Mouse (Mus musculus) heart, embryonic 11.5 days (tissue): ENCODE measurements around the gene Fut4. TPM values are rescaled to one million over a fixed set of nuclear protein-coding genes. Genes with fewer than 3 reads are reported as not detected.
"Not testable (repeated sequence)": the region's sequence is repeated elsewhere in the genome, so short reads cannot be mapped to it uniquely, and the experiment has no call there.

Experiments
- ATAC-seq: fragments of 200-750 bp; cut with Nextera tagmentation; replicated peaks from 2 replicates; pipeline ENCODE4 v1.8.0; 2017; ENCODE audit warnings: moderate library complexity; ENCODE audit not compliant: insufficient number of reproducible peaks, low FRiP score, low TSS enrichment
- H3K27ac ChIP-seq: fragments of 300-500 bp; sonication (generic); 2 replicates; pipeline ENCODE4 v1.5.1; 2014; ENCODE audit warnings: mild to moderate bottlenecking, low read depth, low read length
- H3K27me3 ChIP-seq: fragments of 300-500 bp; sonication (generic); 2 replicates; pipeline ENCODE4 v1.6.1; 2014; ENCODE audit warnings: mild to moderate bottlenecking, low read length, mixed read lengths; ENCODE audit not compliant: control insufficient read depth, insufficient read depth
- H3K36me3 ChIP-seq: fragments of 300-500 bp; sonication (generic); 2 replicates; pipeline ENCODE4 v1.6.1; 2014; ENCODE audit warnings: mild to moderate bottlenecking, low read length, moderate library complexity, mixed read lengths; ENCODE audit not compliant: control insufficient read depth, insufficient read depth
- H3K4me1 ChIP-seq: fragments of 300-500 bp; sonication (generic); 2 replicates; pipeline ENCODE4 v1.6.1; 2014; ENCODE audit warnings: low read length; ENCODE audit not compliant: control insufficient read depth, insufficient read depth
- H3K4me2 ChIP-seq: fragments of 300-500 bp; sonication (generic); 2 replicates; pipeline ENCODE4 v1.6.1; 2014; ENCODE audit warnings: mild to moderate bottlenecking, moderate library complexity
- H3K4me3 ChIP-seq: fragments of 300-500 bp; sonication (generic); 2 replicates; pipeline ENCODE4 v1.5.1; 2014; ENCODE audit warnings: low read depth, low read length
- H3K9ac ChIP-seq: fragments of 300-500 bp; sonication (generic); 2 replicates; pipeline ENCODE4 v1.6.1; 2014; ENCODE audit warnings: mild to moderate bottlenecking, low read depth, low read length, moderate library complexity
- H3K9me3 ChIP-seq: fragments of 300-500 bp; sonication (generic); replicated peaks from 2 replicates; pipeline ENCODE4 v1.6.1; 2016; ENCODE audit warnings: low read length; ENCODE audit not compliant: control insufficient read depth
- WGBS: fragments of 180-500 bp; shearing (Covaris S2); extraction: QIAGEN DNeasy Blood & Tissue Kit; methylation state at CpG from one replicate; pipeline ENCODE4 v1.1.7; 2014; ENCODE audit not compliant: insufficient replicate concordance; 5-methylcytosine and 5-hydroxymethylcytosine counted together
- polyA plus RNA-seq: library from polyadenylated mRNA; unstranded; fragments of >200 nt; fragmentation: Nextera tagmentation; extraction: Ambion mirVana; gene quantifications from 2 replicates; pipeline ENCODE4 v1.2.1, GENCODE M21; 2014

Gene Fut4
- polyA plus RNA-seq, 1 experiment from 2014 or later: 1.4 TPM

DNA sequence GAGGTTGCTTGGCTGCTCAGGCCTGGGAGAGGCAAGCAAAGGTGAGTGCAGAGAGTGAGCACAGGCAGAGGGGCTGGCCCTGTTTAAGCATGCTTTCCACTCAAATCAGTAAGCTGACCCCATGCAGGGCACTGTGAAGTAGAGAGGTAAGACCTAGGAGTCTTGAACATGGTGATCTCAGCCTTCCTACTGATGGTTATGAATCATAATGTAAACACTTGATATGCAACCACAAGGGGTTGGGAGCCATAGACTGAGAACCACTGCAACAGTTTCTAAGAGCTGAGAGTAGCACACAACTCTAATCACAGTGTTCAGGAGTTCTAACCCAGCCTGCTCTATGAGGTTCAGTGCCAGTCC is 33.9 kb downstream of the Fut4 start:
- H3K27me3 ChIP-seq: no peaks in the 10 kb centered on the region
- H3K4me3 ChIP-seq: no peak overlapping the region
- no peaks in the 10 kb centered on the region for H3K36me3 ChIP-seq
- no peak overlapping the region for H3K9ac ChIP-seq
- peaks cover 7% of the 10 kb centered on the region; the same call in 1 of the 2 replicates for H3K4me1 ChIP-seq
- no peaks in the 10 kb centered on the region for H3K9me3 ChIP-seq
- no peak overlapping the region for H3K27ac ChIP-seq
- peak overlapping the region; percentile 40 for H3K4me2 ChIP-seq
- ATAC-seq: no peak

DNA sequence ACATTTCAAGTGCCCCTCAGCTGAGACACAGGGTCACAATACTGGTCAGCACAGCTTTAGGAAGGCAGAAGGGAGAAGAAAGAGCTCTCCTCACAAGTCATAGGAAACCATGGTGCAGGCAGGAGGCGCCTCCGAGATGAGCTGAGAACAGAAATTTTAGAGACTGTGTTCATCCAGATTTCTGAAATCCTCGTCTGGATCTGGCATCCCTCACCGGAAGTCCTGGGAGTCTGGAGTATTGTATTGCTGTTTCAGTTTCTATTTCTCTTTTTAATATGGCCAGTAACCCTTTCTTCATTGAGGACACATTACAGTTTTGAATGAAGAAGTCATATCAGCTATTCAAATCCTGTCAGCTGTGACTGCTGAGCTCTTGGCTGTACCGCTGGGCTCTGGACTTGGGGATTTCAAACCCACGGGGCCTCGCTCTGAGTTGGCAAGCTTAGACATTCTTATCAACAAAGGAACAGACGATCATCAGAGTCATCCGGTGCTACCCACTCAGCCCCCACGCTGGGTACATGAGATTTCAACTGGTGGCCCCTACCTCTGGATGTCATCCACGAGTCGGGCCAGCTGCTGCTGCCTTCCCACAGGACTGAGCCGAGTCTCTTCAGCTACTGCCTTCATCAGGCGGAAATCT is 34.4 kb downstream of the Fut4 start:
- peaks cover 7% of the 10 kb centered on the region; the same call in 1 of the 2 replicates for H3K4me1 ChIP-seq
- H3K4me3 ChIP-seq: no peak overlapping the region
- no peaks in the 10 kb centered on the region for H3K9me3 ChIP-seq
- H3K4me2 ChIP-seq: peak overlapping the region; percentile 40
- WGBS: 32% methylated on average over 14 of the region's 14 CpGs
- H3K27me3 ChIP-seq: no peaks in the 10 kb centered on the region
- ATAC-seq: peak; percentile 31; the same call in 1 of the 2 replicates
- H3K9ac ChIP-seq: no peak overlapping the region; the same call in 1 of the 2 replicates
- H3K27ac ChIP-seq: no peak overlapping the region
- no peaks in the 10 kb centered on the region for H3K36me3 ChIP-seq

DNA sequence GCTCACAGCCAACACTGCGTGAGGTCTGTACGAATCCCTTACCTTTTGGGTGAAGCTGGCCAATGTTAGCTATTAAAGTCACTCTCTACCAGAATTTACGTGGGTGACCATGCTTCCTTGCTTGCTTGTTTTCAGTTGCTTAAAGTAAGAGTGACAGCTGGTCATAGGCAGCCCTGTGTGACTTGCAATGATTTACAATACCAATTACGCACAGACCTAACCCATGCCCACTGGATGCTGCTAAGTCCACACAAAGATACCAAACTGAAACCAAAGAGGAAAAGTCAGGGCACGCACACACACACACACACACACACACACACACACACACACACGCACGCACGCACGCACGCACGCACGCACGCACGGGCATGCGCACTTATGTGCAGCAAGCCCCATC is 36.9 kb downstream of the Fut4 start:
- no peaks in the 10 kb centered on the region for H3K27me3 ChIP-seq
- H3K27ac ChIP-seq: no peak overlapping the region
- ATAC-seq: no peak
- no peak overlapping the region for H3K9ac ChIP-seq
- no peaks in the 10 kb centered on the region for H3K9me3 ChIP-seq
- no peak overlapping the region for H3K4me2 ChIP-seq
- H3K36me3 ChIP-seq: no peaks in the 10 kb centered on the region
- no peak overlapping the region for H3K4me3 ChIP-seq
- H3K4me1 ChIP-seq: peaks cover 7% of the 10 kb centered on the region; the same call in 1 of the 2 replicates
- 94% methylated on average over 15 of the region's 15 CpGs for WGBS

DNA sequence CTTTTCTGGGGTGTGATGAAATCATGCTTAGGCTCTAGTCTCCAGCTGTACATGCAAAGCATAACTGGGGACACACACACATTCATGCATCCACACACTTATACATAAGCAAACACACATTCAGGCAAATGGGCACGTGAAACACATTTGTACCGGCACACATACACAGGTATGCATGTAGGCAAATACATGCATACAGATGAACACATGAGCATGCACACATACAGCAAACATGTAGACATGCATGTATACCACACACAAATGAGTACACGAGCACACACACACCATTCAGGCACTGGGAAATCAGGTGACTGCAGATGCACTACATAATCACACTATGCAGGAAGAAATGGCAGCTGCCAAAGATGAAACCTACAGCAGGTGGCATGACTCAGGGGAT is 41.3 kb downstream of the Fut4 start:
- no peak overlapping the region for H3K27ac ChIP-seq
- no peaks in the 10 kb centered on the region for H3K36me3 ChIP-seq
- no peak overlapping the region for H3K9ac ChIP-seq
- no peaks in the 10 kb centered on the region for H3K9me3 ChIP-seq
- ATAC-seq: no peak
- 82% methylated on average over 3 of the region's 3 CpGs for WGBS
- H3K4me1 ChIP-seq: 0 out of 2 replicates have a peak, but pooled peaks cover under 1% of the 10 kb centered on the region
- H3K27me3 ChIP-seq: no peaks in the 10 kb centered on the region
- no peak overlapping the region for H3K4me2 ChIP-seq
- H3K4me3 ChIP-seq: no peak overlapping the region

DNA sequence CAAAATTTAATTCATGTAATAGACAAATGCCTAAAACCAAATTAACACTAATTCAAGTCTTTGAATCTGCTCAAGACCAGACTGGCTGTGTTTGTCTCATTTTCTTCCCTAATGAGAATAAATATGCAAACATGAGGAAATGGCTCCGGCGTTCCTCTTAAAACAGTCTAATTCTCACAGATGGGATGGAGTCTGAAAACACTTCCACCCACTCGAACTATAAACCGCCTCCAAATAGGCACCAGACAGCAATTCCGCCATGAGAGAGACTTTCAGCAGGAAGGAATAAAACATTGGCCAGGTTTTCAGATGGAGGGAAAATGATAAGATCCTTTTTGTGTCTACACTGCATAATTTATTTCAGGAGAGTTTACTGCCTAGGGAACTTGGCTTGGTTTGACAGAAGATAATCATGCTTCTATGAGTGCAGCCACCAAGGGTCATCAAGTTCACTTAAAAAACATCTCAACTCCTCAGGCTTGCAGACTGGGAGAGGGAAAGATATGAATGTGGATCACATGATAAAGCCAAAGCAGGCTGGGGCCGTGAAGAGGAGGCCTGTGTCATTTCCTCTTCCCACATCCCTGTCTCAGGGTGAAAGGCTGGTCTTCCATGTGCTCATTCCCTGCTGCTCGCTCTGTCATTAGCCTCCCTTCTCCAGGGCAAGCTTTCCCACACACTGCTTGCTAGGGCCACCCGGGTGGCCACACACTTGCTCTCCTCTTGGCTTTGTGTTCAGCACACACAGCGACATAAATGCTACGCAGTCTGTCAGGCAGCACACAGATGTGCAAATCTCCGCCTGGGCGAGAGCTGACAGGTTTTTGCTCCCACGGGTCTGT is 46.7 kb downstream of the Fut4 start:
- no peaks in the 10 kb centered on the region for H3K27me3 ChIP-seq
- no peak overlapping the region for H3K4me3 ChIP-seq
- no peaks in the 10 kb centered on the region for H3K9me3 ChIP-seq
- no peak overlapping the region for H3K27ac ChIP-seq
- 0 out of 2 replicates have a peak, but pooled peaks cover 3% of the 10 kb centered on the region for H3K4me1 ChIP-seq
- no peak overlapping the region for H3K4me2 ChIP-seq
- H3K36me3 ChIP-seq: no peaks in the 10 kb centered on the region
- WGBS: 64% methylated on average over 13 of the region's 13 CpGs
- no peak; the same call in 1 of the 2 replicates for ATAC-seq
- H3K9ac ChIP-seq: no peak overlapping the region

DNA sequence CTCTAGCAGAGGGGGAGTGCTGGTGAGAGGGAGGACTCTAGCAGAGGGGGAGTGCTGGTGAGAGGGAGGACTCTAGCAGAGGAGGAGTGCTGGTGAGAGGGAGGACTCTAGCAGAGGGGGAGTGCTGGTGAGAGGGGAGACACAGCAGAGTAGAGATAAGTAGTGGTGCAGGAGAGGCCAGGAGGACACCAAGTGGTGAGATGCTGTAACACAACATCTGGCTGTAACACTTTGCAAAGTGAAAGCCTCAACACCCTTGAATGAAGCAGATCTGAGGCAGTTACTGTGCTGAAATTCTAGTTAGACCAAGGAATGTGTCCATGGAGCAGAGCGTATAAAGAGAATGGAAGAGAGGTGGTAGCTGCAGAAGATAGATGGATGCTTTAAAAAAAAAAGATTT is 51.4 kb downstream of the Fut4 start:
- not testable (repeated sequence) for H3K36me3 ChIP-seq, ATAC-seq, H3K27me3 ChIP-seq, H3K27ac ChIP-seq, H3K4me2 ChIP-seq, H3K9me3 ChIP-seq, H3K4me1 ChIP-seq, H3K9ac ChIP-seq, H3K4me3 ChIP-seq
- WGBS: 83% methylated on average over 1 of the region's 1 CpGs

DNA sequence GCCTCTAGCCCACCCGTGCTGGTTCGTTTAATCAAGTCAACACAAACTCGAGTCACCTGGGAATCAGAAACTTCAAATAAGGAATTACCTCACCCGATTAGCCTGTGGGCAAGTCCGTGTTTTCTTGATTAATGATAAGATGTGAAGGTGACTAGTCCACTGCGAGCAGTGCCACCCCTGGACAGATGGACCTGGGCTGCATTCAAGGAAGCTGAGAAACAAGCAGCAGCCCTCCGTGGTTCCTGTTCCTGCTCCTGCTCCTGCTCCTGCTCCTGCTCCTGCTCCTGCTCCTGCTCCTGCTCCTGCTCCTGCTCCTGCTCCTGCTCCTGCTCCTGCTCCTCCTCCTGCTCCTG is 52.9 kb downstream of the Fut4 start:
- Histone ChIP-seq H3K9ac (no peak overlapping the region), H3K27me3 (no peaks in the 10 kb centered on the region), H3K36me3 (no peaks in the 10 kb centered on the region), H3K4me1 (no peaks in the 10 kb centered on the region), H3K4me2 (no peak overlapping the region), H3K9me3 (no peaks in the 10 kb centered on the region), H3K27ac (no peak overlapping the region), H3K4me3 (no peak overlapping the region)
- ATAC-seq: no peak
- 41% methylated on average over 7 of the region's 7 CpGs for whole genome bisulfite sequencing

DNA sequence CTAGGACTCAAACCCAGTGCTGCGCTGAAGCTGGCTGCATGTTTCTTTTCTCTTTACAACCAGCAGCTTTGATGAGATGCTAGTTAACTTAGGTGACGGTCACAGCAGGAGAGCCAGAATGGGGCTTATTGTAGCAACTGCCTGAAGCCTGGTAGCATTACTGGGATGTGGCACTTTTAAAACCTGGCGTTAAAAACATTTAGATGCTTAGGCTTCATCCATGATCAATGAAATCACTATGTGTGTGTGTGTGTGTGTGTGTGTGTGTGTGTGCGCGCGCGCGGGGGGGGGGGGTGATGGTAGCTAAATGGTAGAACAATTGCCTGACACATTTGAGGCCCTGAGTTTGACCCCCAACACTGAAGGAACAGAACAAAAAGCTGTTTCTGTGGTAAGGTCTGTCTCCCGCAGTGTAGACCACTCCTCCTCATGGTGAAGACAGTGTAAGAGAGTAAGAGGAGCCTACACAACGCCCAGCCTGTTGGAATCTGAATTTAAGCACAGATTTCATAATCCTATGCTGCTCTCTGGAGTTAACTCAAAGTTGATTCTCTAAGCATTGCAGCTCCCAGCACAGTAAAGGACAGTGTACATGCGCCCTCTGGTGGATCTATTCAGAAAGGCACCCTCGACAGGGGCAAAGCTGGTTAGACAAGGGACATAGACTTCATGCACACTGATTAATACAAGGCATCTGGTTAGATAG is 53.5 kb downstream of the Fut4 start:
- WGBS: 58% methylated on average over 11 of the region's 12 CpGs
- no peaks in the 10 kb centered on the region for H3K9me3 ChIP-seq
- H3K4me2 ChIP-seq: no peak overlapping the region
- H3K36me3 ChIP-seq: no peaks in the 10 kb centered on the region
- H3K27ac ChIP-seq: no peak overlapping the region
- peak; percentile 63; the same call in 1 of the 2 replicates for ATAC-seq
- H3K27me3 ChIP-seq: no peaks in the 10 kb centered on the region
- no peak overlapping the region for H3K9ac ChIP-seq
- H3K4me3 ChIP-seq: no peak overlapping the region
- H3K4me1 ChIP-seq: no peaks in the 10 kb centered on the region
